Mouse (Mus musculus) liver, adult 2 months (tissue): ENCODE data around the gene Sod2. TPM values are rescaled to one million over a fixed set of nuclear protein-coding genes. Genes with fewer than 3 reads are reported as not detected.
"Not testable (repeated sequence)": the region's sequence is repeated elsewhere in the genome, so short reads cannot be mapped to it uniquely, and the experiment has no call there.

Experiments used
- DNase-seq: peaks from one replicate; pipeline ENCODE4 v3.0.0-alpha.2; 2011; ENCODE audit warnings: low read depth, low spot score; ENCODE audit errors: extremely low read depth
- H3K27ac ChIP-seq: fragments of 200-500 bp; replicated peaks from 2 replicates; pipeline ENCODE4 v1.5.1; 2012; ENCODE audit warnings: low read depth, mild to moderate bottlenecking, control low read depth, inconsistent platforms, low read length; ENCODE audit not compliant: insufficient read depth
- H3K27me3 ChIP-seq: fragments of 200-500 bp; 2 replicates; pipeline ENCODE4 v1.6.1; 2012; ENCODE audit warnings: mild to moderate bottlenecking, moderate library complexity, low read length, inconsistent platforms; ENCODE audit not compliant: control insufficient read depth, insufficient read depth
- H3K36me3 ChIP-seq: fragments of 200-500 bp; 2 replicates; pipeline ENCODE4 v1.6.1; 2012; ENCODE audit warnings: low read length, inconsistent platforms; ENCODE audit not compliant: control insufficient read depth, insufficient read depth
- H3K4me1 ChIP-seq: fragments of 200-500 bp; 2 replicates; pipeline ENCODE4 v1.6.1; 2011; ENCODE audit warnings: low read length; ENCODE audit not compliant: control insufficient read depth, insufficient read depth
- H3K4me3 ChIP-seq: fragments of 200-500 bp; 2 replicates; pipeline ENCODE4 v1.5.1; 2011; ENCODE audit warnings: low read depth, mild to moderate bottlenecking, control low read depth, low read length, moderate library complexity; ENCODE audit not compliant: insufficient read depth
- H3K79me2 ChIP-seq: fragments of 200-500 bp; 2 replicates; pipeline ENCODE4 v1.6.1; 2012; ENCODE audit warnings: inconsistent platforms, mild to moderate bottlenecking, low read length, moderate library complexity; ENCODE audit not compliant: control insufficient read depth, insufficient read depth
- H3K9ac ChIP-seq: fragments of 200-500 bp; 2 replicates; pipeline ENCODE4 v1.6.1; 2012; ENCODE audit warnings: low read depth, mild to moderate bottlenecking, control low read depth, inconsistent platforms, low read length
- CTCF ChIP-seq: fragments of 200-500 bp; IDR thresholded peaks from 2 replicates; pipeline ENCODE4 v1.5.1; 2011; ENCODE audit warnings: low read depth, low read length, control low read depth
- POLR2A ChIP-seq: fragments of 200-500 bp; IDR thresholded peaks from 2 replicates; pipeline ENCODE4 v1.6.1; 2011; ENCODE audit warnings: low read length, control low read depth; ENCODE audit not compliant: insufficient read depth; ENCODE audit errors: extremely low read depth
- WGBS: fragments of 180-500 bp; shearing (Covaris S2); methylation state at CpG from one replicate; pipeline ENCODE4 v1.1.7; 2018; 5-methylcytosine and 5-hydroxymethylcytosine counted together
- polyA plus RNA-seq: library from polyadenylated mRNA; depleted of rRNA; stranded (reverse); fragments of >200 nt; gene quantifications from 2 replicates; pipeline ENCODE4 v1.2.3, GENCODE M21; 2012
- total RNA-seq: library from RNA; depleted of rRNA; stranded (reverse); fragments of >200 nt; gene quantifications from 2 replicates; pipeline ENCODE4 v1.2.3, GENCODE M21; 2014

Sod2 gene
- total and polyA plus RNA-seq, 2 experiments: 169 to 597 TPM

- WGBS: under 1% methylated on average over 3 of the region's 3 CpGs
- TF ChIP-seq POLR2A: no peak
- TF ChIP-seq CTCF: peak; percentile 58
- peak; percentile 88 for DNase-seq
- no peak overlapping the region for H3K4me3 ChIP-seq
- H3K27me3 ChIP-seq: no peaks in the 10 kb centered on the region
- H3K36me3 ChIP-seq: peaks cover 40% of the 10 kb centered on the region
- no peak overlapping the region for H3K9ac ChIP-seq
- H3K4me1 ChIP-seq: no peaks in the 10 kb centered on the region
- H3K27ac ChIP-seq: no peak overlapping the region
- H3K79me2 ChIP-seq: no peaks in the 10 kb centered on the region; the same call in 1 of the 2 replicates
These were observed 3.2 kb downstream of the Sod2 start for GRCm38 (mm10) chr17:13009887-13010286.

GRCm38 (mm10) chr17:13013316-13013715 is 6.7 kb downstream of the Sod2 start:
- peaks cover 53% of the 10 kb centered on the region for H3K36me3 ChIP-seq
- no peaks in the 10 kb centered on the region; the same call in 1 of the 2 replicates for H3K79me2 ChIP-seq
- H3K9ac ChIP-seq: no peak overlapping the region
- H3K4me3 ChIP-seq: no peak overlapping the region
- H3K27me3 ChIP-seq: no peaks in the 10 kb centered on the region
- no peak for TF ChIP-seq CTCF
- TF ChIP-seq POLR2A: no peak
- 44% methylated on average over 3 of the region's 3 CpGs for WGBS
- no peak overlapping the region for H3K27ac ChIP-seq
- no peaks in the 10 kb centered on the region; the same call in 1 of the 2 replicates for H3K4me1 ChIP-seq
- no peak for DNase-seq

GRCm38 (mm10) chr17:13036627-13037192 is 30.1 kb downstream of the Sod2 start:
- not testable (repeated sequence) for H3K79me2 ChIP-seq, H3K27ac ChIP-seq, H3K4me3 ChIP-seq, H3K36me3 ChIP-seq, DNase-seq, H3K4me1 ChIP-seq, H3K9ac ChIP-seq, H3K27me3 ChIP-seq
- WGBS: 91% methylated on average over 4 of the region's 12 CpGs

GRCm38 (mm10) chr17:13043846-13044673 is 37.4 kb downstream of the Sod2 start:
- H3K27me3 ChIP-seq, H3K4me1 ChIP-seq, H3K4me3 ChIP-seq, H3K36me3 ChIP-seq, H3K27ac ChIP-seq, H3K79me2 ChIP-seq, H3K9ac ChIP-seq: not testable (repeated sequence)
- DNase-seq: peak; percentile 33
- WGBS: 20% methylated on average over 4 of the region's 4 CpGs

- not testable (repeated sequence) for H3K79me2 ChIP-seq, H3K27me3 ChIP-seq, H3K27ac ChIP-seq, DNase-seq, H3K9ac ChIP-seq, H3K4me3 ChIP-seq, H3K4me1 ChIP-seq, H3K36me3 ChIP-seq
- 77% methylated on average over 2 of the region's 8 CpGs for WGBS
These were observed 45.6 kb downstream of the Sod2 start, which contains the start of gene Gpr31b for GRCm38 (mm10) chr17:13052124-13052813. Gpr31b (minus strand) TSS chr17:13052296.

- 87% methylated on average over 4 of the region's 4 CpGs for WGBS
- DNase-seq: not testable (repeated sequence)
These were observed 54.2 kb downstream of the Sod2 start, which contains the start of gene Tcp10b for GRCm38 (mm10) chr17:13060804-13061203. Tcp10b (plus strand) TSS chr17:13061104.

GRCm38 (mm10) chr17:13062882-13063281 is 56.2 kb downstream of the Sod2 start:
- H3K4me3 ChIP-seq, DNase-seq, H3K4me1 ChIP-seq, H3K36me3 ChIP-seq, H3K79me2 ChIP-seq, H3K27ac ChIP-seq, H3K9ac ChIP-seq, H3K27me3 ChIP-seq: not testable (repeated sequence)
- 76% methylated on average over 7 of the region's 7 CpGs for WGBS

More at GRCm38 (mm10) chr17:13060804-13061203, 54.2 kb downstream of the Sod2 start, which contains the start of gene Tcp10b:
- not testable (repeated sequence) for H3K4me3 ChIP-seq, H3K9ac ChIP-seq, H3K79me2 ChIP-seq, H3K27ac ChIP-seq, H3K27me3 ChIP-seq, H3K4me1 ChIP-seq, H3K36me3 ChIP-seq

- H3K9ac ChIP-seq: not testable (repeated sequence)
- 100% methylated on average over 1 of the region's 4 CpGs for WGBS
These were observed 61.3 kb downstream of the Sod2 start for GRCm38 (mm10) chr17:13067864-13068385.

More at GRCm38 (mm10) chr17:13067864-13068385, 61.3 kb downstream of the Sod2 start:
- not testable (repeated sequence) for H3K27ac ChIP-seq, H3K36me3 ChIP-seq, H3K27me3 ChIP-seq, H3K79me2 ChIP-seq, H3K4me1 ChIP-seq, DNase-seq, H3K4me3 ChIP-seq
